Mouse (Mus musculus): ENCODE measurements at regions not wholly inside any gene's neighbourhood (a gene's known extent, or its start where the extent isn't known, plus 50 kb on each side); places are given as distances from the start of the nearest gene placed in this dataset.

- no peaks in the 10 kb centered on the region for H3K4me1 ChIP-seq (replicated peaks; ENCODE audit: control insufficient read depth, insufficient read depth, low read length)
- 80% methylated on average over 6 of the region's 6 CpGs for WGBS
- DNase-seq (ENCODE audit: low spot score) = no peak
- H3K9me3 ChIP-seq (ENCODE audit: control insufficient read depth, low read length) = no peaks in the 10 kb centered on the region
- no peaks in the 10 kb centered on the region for H3K27me3 ChIP-seq (ENCODE audit: control insufficient read depth, insufficient read depth, low read length)
- no peak overlapping the region for H3K9ac ChIP-seq
- no peak overlapping the region for H3K4me3 ChIP-seq (replicated peaks; ENCODE audit: low read length)
- H3K27ac ChIP-seq = no peak overlapping the region
- no peaks in the 10 kb centered on the region for H3K36me3 ChIP-seq (replicated peaks; ENCODE audit: control insufficient read depth, insufficient read depth)
- no peak overlapping the region for H3K4me2 ChIP-seq (replicated peaks)
- ATAC-seq (ENCODE audit: low FRiP score) = no peak
These were observed 127.0 kb downstream of the Csl start for GRCm38 (mm10) chr10:99632250-99632985.

GRCm38 (mm10) chr10:99635796-99636195, 123.7 kb downstream of the Csl start:
- Histone ChIP-seq H3K4me2 (replicated peaks) (no peak overlapping the region), H3K27ac (no peak overlapping the region), H3K9ac (no peak overlapping the region), H3K4me3 (replicated peaks; ENCODE audit: low read length) (no peak overlapping the region), H3K4me1 (replicated peaks; ENCODE audit: control insufficient read depth, insufficient read depth, low read length) (0 out of 2 replicates have a peak, but pooled peaks cover 3% of the 10 kb centered on the region), H3K36me3 (replicated peaks; ENCODE audit: control insufficient read depth, insufficient read depth) (no peaks in the 10 kb centered on the region), H3K9me3 (ENCODE audit: control insufficient read depth, low read length) (no peaks in the 10 kb centered on the region), H3K27me3 (ENCODE audit: control insufficient read depth, insufficient read depth, low read length) (no peaks in the 10 kb centered on the region)
- DNase-seq (ENCODE audit: low spot score) (no peak), ATAC-seq (ENCODE audit: low FRiP score) (no peak)
- WGBS = 81% methylated on average over 4 of the region's 4 CpGs

DNA sequence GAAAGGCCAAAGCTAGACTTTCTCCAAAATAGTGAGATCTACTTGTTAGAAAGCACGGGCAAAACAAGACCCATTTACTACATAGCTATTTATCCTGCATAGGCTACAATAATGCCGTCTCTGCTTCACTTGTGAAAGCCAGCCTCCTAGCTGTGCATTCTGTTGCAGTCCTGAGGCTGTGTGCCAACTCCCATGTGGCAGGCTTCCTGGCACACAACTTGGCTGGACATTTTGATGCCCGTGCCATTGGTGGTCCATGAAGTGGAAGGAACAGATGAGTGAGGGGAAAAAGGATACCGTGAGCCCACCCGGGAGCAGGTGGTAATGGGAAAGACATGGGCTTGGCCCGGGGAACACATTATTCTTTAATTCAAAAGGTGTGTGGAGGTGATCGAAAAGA, 120.4 kb downstream of the Csl start:
- DNase-seq (ENCODE audit: low spot score) = peak; percentile 63
- WGBS = 61% methylated on average over 7 of the region's 7 CpGs

DNA sequence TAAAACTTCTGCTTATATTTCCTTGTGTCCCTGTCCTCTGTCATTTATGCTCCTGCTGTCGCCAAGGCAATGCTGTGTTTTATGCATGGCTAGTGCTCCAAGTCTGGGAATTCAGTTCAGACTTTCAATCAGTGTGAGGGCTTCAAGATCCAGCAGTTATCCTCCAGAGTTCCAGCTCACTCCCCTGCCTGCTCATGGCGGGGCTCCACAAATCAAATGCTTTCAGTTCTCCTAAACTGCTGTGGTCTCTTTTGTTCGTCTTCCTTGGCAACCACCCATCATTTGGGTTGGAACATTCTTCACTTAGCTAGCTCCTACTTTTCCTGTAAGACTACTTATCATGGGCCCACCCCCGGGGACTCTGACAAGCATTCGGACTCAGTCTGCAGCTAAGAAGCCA, 120.0 kb downstream of the Csl start:
- peak; percentile 81 for ATAC-seq (ENCODE audit: low FRiP score)
- Histone ChIP-seq H3K4me2 (replicated peaks) (no peak overlapping the region), H3K9ac (no peak overlapping the region)

More for the DNA sequence above, 120.4 kb downstream of the Csl start:
- peak; percentile 85 for ATAC-seq (ENCODE audit: low FRiP score)
- H3K4me3 ChIP-seq (replicated peaks; ENCODE audit: low read length) = no peak overlapping the region
- no peaks in the 10 kb centered on the region for H3K36me3 ChIP-seq (replicated peaks; ENCODE audit: control insufficient read depth, insufficient read depth)
- H3K4me2 ChIP-seq (replicated peaks) = no peak overlapping the region
- no peaks in the 10 kb centered on the region for H3K9me3 ChIP-seq (ENCODE audit: control insufficient read depth, low read length)
- no peak overlapping the region for H3K9ac ChIP-seq
- H3K4me1 ChIP-seq (replicated peaks; ENCODE audit: control insufficient read depth, insufficient read depth, low read length) = 0 out of 2 replicates have a peak, but pooled peaks cover 3% of the 10 kb centered on the region
- H3K27ac ChIP-seq = peak overlapping the region; percentile 53; the same call in 1 of the 2 replicates
- no peaks in the 10 kb centered on the region for H3K27me3 ChIP-seq (ENCODE audit: control insufficient read depth, insufficient read depth, low read length)

DNA sequence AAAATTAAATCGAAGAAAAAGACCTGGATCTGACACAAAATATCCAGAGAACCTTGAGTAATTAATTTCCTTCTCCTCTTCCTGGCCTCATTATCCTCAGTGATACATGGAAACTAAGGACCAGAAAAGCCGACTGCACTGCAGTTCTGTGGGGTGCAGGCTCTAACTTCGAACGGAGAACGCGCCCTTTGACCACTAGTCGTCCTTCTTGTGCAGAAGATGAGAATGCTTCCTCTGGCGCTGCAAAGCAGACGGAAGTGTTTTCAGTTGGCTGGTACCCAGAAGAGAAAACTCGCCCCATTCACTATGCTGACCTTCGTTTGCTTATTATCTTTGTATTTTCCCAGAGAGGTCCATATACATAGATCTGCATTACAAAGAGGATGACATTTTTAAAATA, 117.7 kb downstream of the Csl start:
- WGBS = 12% methylated on average over 11 of the region's 11 CpGs
- ATAC-seq (ENCODE audit: low FRiP score) (peak; percentile 71), DNase-seq (ENCODE audit: low spot score) (peak; percentile 78)
- Histone ChIP-seq H3K4me3 (replicated peaks; ENCODE audit: low read length) (no peak overlapping the region), H3K9ac (no peak overlapping the region), H3K9me3 (ENCODE audit: control insufficient read depth, low read length) (no peaks in the 10 kb centered on the region), H3K36me3 (replicated peaks; ENCODE audit: control insufficient read depth, insufficient read depth) (no peaks in the 10 kb centered on the region), H3K27me3 (ENCODE audit: control insufficient read depth, insufficient read depth, low read length) (no peaks in the 10 kb centered on the region), H3K4me1 (replicated peaks; ENCODE audit: control insufficient read depth, insufficient read depth, low read length) (0 out of 2 replicates have a peak, but pooled peaks cover 3% of the 10 kb centered on the region), H3K4me2 (replicated peaks) (no peak overlapping the region), H3K27ac (no peak overlapping the region)

More for the DNA sequence above, 120.0 kb downstream of the Csl start:
- Histone ChIP-seq H3K4me1 (replicated peaks; ENCODE audit: control insufficient read depth, insufficient read depth, low read length) (0 out of 2 replicates have a peak, but pooled peaks cover 3% of the 10 kb centered on the region), H3K27me3 (ENCODE audit: control insufficient read depth, insufficient read depth, low read length) (no peaks in the 10 kb centered on the region), H3K9me3 (ENCODE audit: control insufficient read depth, low read length) (no peaks in the 10 kb centered on the region), H3K36me3 (replicated peaks; ENCODE audit: control insufficient read depth, insufficient read depth) (no peaks in the 10 kb centered on the region), H3K27ac (0 out of 2 replicates have a peak overlapping the region, but pooled peaks have one; percentile 34), H3K4me3 (replicated peaks; ENCODE audit: low read length) (no peak overlapping the region)
- 34% methylated on average over 5 of the region's 5 CpGs for WGBS
- peak; percentile 38 for DNase-seq (ENCODE audit: low spot score)

DNA sequence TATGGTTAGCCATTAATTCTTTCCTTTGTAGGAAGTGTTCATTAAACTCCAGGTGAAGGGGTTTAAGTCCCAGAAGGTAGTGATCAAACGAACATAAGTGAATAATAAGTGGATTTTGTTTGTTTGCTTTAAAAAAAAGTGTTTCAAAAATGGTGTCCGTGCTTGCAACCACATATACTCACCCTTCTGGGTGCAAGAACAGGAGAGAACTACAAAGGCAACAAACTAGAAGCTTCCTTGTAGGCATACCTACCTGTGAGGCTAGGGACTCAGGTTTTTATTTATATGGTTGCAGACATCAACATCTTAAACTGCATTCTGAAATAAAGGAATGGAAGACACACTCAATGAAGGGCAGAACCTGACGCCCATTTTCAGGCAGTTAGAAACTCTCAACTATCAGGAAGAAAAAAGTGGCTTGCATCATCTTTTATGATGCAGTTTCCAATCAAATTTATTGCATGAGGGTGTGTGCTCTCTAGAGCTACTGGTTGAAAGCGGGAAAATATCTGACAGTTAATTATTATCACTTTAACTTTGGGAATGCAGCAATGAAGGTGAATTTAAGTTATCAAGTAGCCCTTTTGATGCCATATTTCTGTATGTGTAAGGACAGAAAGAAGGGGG, 117.1 kb downstream of the Csl start:
- ATAC-seq (ENCODE audit: low FRiP score) = no peak
- Histone ChIP-seq H3K27ac (no peak overlapping the region), H3K4me3 (replicated peaks; ENCODE audit: low read length) (no peak overlapping the region), H3K9ac (no peak overlapping the region), H3K36me3 (replicated peaks; ENCODE audit: control insufficient read depth, insufficient read depth) (no peaks in the 10 kb centered on the region), H3K9me3 (ENCODE audit: control insufficient read depth, low read length) (no peaks in the 10 kb centered on the region), H3K27me3 (ENCODE audit: control insufficient read depth, insufficient read depth, low read length) (no peaks in the 10 kb centered on the region), H3K4me1 (replicated peaks; ENCODE audit: control insufficient read depth, insufficient read depth, low read length) (0 out of 2 replicates have a peak, but pooled peaks cover 3% of the 10 kb centered on the region), H3K4me2 (replicated peaks) (no peak overlapping the region)
- WGBS = 71% methylated on average over 4 of the region's 4 CpGs
- no peak for DNase-seq (ENCODE audit: low spot score)

DNA sequence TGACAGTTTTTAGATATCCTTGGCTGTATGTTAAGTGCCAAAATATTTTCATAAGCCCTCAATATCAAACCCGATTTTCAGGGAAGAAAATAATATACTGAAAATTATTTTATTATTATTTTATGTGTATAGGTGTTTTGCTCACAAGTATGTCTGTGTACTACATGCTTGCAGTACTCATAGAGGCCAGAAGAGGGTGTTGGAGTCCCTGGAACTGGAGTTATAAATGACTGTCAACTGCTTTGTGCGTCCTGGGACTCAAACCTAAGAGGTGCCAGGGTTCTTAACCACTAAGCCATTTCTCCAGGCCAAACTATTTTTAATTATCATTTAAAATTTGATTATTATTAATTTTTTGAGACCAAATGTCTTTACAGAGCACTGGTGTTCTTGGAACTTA, 114.5 kb downstream of the Csl start:
- no peaks in the 10 kb centered on the region for H3K9me3 ChIP-seq (ENCODE audit: control insufficient read depth, low read length)
- no peaks in the 10 kb centered on the region for H3K4me1 ChIP-seq (replicated peaks; ENCODE audit: control insufficient read depth, insufficient read depth, low read length)
- H3K9ac ChIP-seq = no peak overlapping the region
- 48% methylated on average over 2 of the region's 2 CpGs for WGBS
- H3K36me3 ChIP-seq (replicated peaks; ENCODE audit: control insufficient read depth, insufficient read depth) = no peaks in the 10 kb centered on the region
- no peak for ATAC-seq (ENCODE audit: low FRiP score)
- no peak overlapping the region for H3K4me3 ChIP-seq (replicated peaks; ENCODE audit: low read length)
- DNase-seq (ENCODE audit: low spot score) = no peak
- H3K27me3 ChIP-seq (ENCODE audit: control insufficient read depth, insufficient read depth, low read length) = no peaks in the 10 kb centered on the region
- no peak overlapping the region for H3K27ac ChIP-seq
- H3K4me2 ChIP-seq (replicated peaks) = no peak overlapping the region

DNA sequence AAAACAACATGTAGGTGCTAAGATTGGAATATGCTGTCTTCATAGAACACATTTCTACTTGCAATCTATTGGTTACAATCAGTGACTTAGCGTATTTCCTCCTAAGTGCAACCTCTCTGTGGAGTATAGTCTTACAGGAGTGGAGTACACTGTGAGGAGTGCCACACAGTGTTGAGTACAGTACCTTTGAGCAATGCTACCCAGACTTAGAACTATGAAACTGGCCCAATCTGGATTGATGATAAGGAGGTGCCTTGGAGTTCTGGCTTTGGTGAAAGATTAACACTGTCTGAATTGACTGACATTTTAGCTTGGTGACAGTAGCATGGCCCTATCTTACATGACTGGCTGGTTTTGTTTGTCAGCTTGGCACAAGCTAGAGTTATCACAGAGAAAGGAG, 107.4 kb downstream of the Csl start:
- H3K4me2 ChIP-seq (replicated peaks) = no peak overlapping the region
- no peaks in the 10 kb centered on the region for H3K27me3 ChIP-seq (ENCODE audit: control insufficient read depth, insufficient read depth, low read length)
- H3K9ac ChIP-seq = no peak overlapping the region
- H3K36me3 ChIP-seq (replicated peaks; ENCODE audit: control insufficient read depth, insufficient read depth) = no peaks in the 10 kb centered on the region
- WGBS = 92% methylated on average over 1 of the region's 1 CpGs
- H3K27ac ChIP-seq = no peak overlapping the region
- no peak for ATAC-seq (ENCODE audit: low FRiP score)
- no peak for DNase-seq (ENCODE audit: low spot score)
- no peaks in the 10 kb centered on the region for H3K4me1 ChIP-seq (replicated peaks; ENCODE audit: control insufficient read depth, insufficient read depth, low read length)
- H3K9me3 ChIP-seq (ENCODE audit: control insufficient read depth, low read length) = no peaks in the 10 kb centered on the region
- H3K4me3 ChIP-seq (replicated peaks; ENCODE audit: low read length) = no peak overlapping the region

DNA sequence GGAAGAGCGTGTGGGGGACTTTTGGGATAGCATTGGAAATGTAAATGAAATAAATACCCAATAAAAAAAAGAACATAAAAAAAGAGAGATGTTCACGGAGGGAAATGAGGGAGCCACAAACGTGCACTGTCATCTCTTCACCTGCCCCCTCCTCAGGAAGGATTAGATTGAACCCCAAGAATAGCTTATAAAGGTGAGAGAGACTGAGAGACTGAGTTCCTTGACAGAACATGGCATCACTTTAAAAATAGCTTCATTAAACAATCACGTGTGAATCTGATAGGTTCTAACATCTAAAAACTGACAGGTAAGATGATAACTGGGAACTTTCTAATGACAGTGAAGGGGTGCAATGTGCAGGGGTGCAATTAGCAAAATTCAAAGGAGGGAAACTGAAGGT, 105.2 kb downstream of the Csl start:
- Histone ChIP-seq H3K9ac (no peak overlapping the region), H3K27me3 (ENCODE audit: control insufficient read depth, insufficient read depth, low read length) (no peaks in the 10 kb centered on the region), H3K4me1 (replicated peaks; ENCODE audit: control insufficient read depth, insufficient read depth, low read length) (no peaks in the 10 kb centered on the region), H3K4me3 (replicated peaks; ENCODE audit: low read length) (no peak overlapping the region), H3K4me2 (replicated peaks) (no peak overlapping the region), H3K27ac (no peak overlapping the region), H3K9me3 (ENCODE audit: control insufficient read depth, low read length) (no peaks in the 10 kb centered on the region), H3K36me3 (replicated peaks; ENCODE audit: control insufficient read depth, insufficient read depth) (no peaks in the 10 kb centered on the region)
- DNase-seq (ENCODE audit: low spot score) (no peak), ATAC-seq (ENCODE audit: low FRiP score) (no peak)
- WGBS = 92% methylated on average over 4 of the region's 4 CpGs
